Mouse (Mus musculus) testis, postnatal 10 days (tissue): ENCODE data around the gene Plekhh3.

Source experiments
- DNase-seq: peaks from one replicate; pipeline ENCODE4 v3.0.0; 2021; ENCODE audit warnings: low spot score

Gene Plekhh3

GRCm38 (mm10) chr11:101170811-101171610 lies at the start of gene Plekhh3:
Gene Plekhh3 (minus strand): TSS chr11:101171351.
- DNase-seq, result peak; percentile 91

GRCm38 (mm10) chr11:101220853-101221252 lies 49.7 kb upstream of the Plekhh3 start:
- no peak for DNase-seq

- DNase-seq, result no peak
Measured at GRCm38 (mm10) chr11:101218436-101219055, 47.4 kb upstream of the Plekhh3 start.

GRCm38 (mm10) chr11:101216936-101217335 lies 45.8 kb upstream of the Plekhh3 start:
- no peak for DNase-seq

GRCm38 (mm10) chr11:101211970-101212369 lies 40.8 kb upstream of the Plekhh3 start:
- DNase-seq, result no peak

- no peak for DNase-seq
Measured at GRCm38 (mm10) chr11:101200986-101201385, 29.8 kb upstream of the Plekhh3 start.

- no peak for DNase-seq
Measured at GRCm38 (mm10) chr11:101199555-101199954, 28.4 kb upstream of the Plekhh3 start.

GRCm38 (mm10) chr11:101196175-101196574 lies 25.0 kb upstream of the Plekhh3 start:
- DNase-seq, result no peak

GRCm38 (mm10) chr11:101195571-101195970 lies 24.4 kb upstream of the Plekhh3 start:
- no peak for DNase-seq

GRCm38 (mm10) chr11:101195101-101195500 lies 23.9 kb upstream of the Plekhh3 start:
- no peak for DNase-seq

GRCm38 (mm10) chr11:101194643-101195042 lies 23.5 kb upstream of the Plekhh3 start:
- DNase-seq, result no peak

- no peak for DNase-seq
Measured at GRCm38 (mm10) chr11:101194137-101194536, 23.0 kb upstream of the Plekhh3 start.

- DNase-seq, result no peak
Measured at GRCm38 (mm10) chr11:101193076-101193475, 21.9 kb upstream of the Plekhh3 start.

GRCm38 (mm10) chr11:101192646-101193045 lies 21.5 kb upstream of the Plekhh3 start:
- no peak for DNase-seq

- no peak for DNase-seq
Measured at GRCm38 (mm10) chr11:101191919-101192470, 20.8 kb upstream of the Plekhh3 start.

GRCm38 (mm10) chr11:101190913-101191907 lies 20.1 kb upstream of the Plekhh3 start:
- no peak for DNase-seq

GRCm38 (mm10) chr11:101190181-101190912 lies 19.2 kb upstream of the Plekhh3 start:
- DNase-seq, result no peak

GRCm38 (mm10) chr11:101189495-101190180 lies 18.5 kb upstream of the Plekhh3 start:
- DNase-seq, result peak; percentile 82

- peak; percentile 71 for DNase-seq
Measured at GRCm38 (mm10) chr11:101188166-101188805, 17.1 kb upstream of the Plekhh3 start.

GRCm38 (mm10) chr11:101187541-101187940 lies 16.4 kb upstream of the Plekhh3 start:
- no peak for DNase-seq
